Mouse (Mus musculus) telencephalon, adult 2 months (tissue): ENCODE data around the gene A830031A19Rik.

Source experiments
- DNase-seq: peaks from one replicate; pipeline ENCODE4 v3.0.0-alpha.2; 2011; ENCODE audit warnings: low read depth, low spot score

The A830031A19Rik gene

GRCm38 (mm10) chr11:24095656-24096353 lies 21.0 kb upstream of the A830031A19Rik start:
- DNase-seq: no peak

GRCm38 (mm10) chr11:24095236-24095635 lies 20.4 kb upstream of the A830031A19Rik start:
- DNase-seq: no peak

GRCm38 (mm10) chr11:24094086-24094487 lies 19.2 kb upstream of the A830031A19Rik start:
- no peak for DNase-seq

GRCm38 (mm10) chr11:24092618-24093017 lies 17.8 kb upstream of the A830031A19Rik start:
- no peak for DNase-seq

DNA sequence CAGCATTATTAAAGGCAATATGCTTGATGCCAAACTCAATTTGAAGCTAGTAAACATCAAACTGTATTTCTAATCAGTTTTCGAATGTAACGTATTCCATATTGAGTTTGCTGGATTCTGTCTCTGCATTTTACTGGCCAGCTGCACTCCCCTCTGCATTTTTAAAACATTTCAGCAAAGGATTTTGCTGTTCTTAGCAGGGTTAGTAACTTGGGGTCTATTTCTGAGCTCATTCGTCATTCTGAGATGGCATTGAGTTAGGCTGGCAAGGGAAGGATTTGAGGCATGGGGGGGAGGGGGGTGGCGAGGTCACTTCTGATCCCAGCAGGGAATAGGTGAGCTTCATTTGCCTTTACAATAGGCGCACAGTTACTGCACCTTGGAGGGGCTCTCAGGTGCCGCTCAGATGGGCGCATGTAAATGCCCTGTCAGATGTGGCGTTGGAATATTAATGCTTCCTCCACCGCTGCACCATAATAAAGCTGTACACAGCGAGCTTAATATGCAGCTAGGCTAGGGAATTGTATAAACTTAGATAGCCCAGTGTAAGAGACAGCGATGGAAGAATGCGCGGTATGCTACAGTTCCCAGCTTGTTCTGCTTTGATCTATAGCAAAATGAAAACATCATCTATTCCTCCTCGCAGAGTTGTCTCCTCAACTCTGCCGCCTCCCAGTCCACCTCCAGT lies 16.7 kb upstream of the A830031A19Rik start:
- no peak for DNase-seq

- DNase-seq: no peak
Measured at GRCm38 (mm10) chr11:24090443-24090842, 15.6 kb upstream of the A830031A19Rik start.

DNA sequence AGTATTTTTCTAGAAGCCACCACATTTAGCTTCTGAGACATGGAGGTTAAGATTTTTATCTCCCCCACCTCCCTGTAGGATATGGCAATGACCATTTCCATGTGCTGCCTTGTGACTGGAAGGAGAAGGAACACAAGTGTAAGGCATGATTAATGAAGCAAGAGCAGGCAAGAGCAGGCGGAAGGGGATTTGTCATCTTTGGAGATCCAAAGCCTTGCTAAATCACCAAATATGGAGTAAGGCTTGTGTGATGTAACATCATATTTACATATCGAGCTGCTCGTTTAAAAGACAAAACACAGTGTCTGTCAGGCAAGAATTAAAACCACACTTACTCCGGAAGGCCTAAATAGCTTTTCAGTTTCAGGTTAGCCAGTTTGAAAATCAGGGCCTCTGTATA lies 12.2 kb upstream of the A830031A19Rik start:
- DNase-seq: no peak

DNA sequence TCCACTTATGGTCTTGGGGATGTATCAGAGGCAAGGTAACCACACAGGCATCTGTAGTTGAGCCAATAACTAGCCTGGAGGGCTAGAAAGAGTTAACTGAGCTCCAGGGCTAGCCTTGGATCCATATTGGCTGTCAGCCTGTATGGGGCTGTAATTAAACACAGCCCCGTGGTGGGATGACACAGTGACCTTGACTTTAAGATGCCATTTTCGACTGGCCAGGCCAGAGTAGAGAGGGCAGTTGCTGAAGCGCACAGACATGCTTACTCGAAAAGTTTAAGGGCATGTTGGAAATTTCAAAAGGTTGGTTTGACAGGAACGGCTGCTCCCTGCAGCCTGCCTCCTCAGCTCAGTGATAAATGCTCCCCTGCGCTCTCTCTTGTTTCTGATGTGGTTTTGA lies 11.1 kb upstream of the A830031A19Rik start:
- no peak for DNase-seq

GRCm38 (mm10) chr11:24084590-24084989 lies 9.7 kb upstream of the A830031A19Rik start:
- no peak for DNase-seq

DNA sequence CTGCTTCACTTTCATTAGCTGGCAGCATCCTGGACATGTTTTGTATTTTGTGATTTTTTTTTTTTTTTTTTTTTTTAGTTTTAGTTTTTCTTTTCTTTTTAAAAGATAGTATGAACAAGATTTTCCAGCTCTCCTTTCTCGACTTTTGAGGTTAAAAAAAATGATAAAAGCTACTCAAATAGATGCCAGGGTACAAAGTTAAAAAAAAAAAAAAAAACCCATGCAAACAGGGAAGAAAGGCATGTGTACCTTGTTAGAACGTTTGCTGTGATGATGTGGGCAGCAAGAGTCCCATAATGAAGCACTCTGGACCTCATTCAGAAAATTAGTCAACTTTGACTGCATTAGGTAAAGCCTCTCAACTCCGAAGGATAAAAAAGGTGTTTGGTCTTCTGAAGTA lies 9.2 kb upstream of the A830031A19Rik start:
- DNase-seq: no peak

DNA sequence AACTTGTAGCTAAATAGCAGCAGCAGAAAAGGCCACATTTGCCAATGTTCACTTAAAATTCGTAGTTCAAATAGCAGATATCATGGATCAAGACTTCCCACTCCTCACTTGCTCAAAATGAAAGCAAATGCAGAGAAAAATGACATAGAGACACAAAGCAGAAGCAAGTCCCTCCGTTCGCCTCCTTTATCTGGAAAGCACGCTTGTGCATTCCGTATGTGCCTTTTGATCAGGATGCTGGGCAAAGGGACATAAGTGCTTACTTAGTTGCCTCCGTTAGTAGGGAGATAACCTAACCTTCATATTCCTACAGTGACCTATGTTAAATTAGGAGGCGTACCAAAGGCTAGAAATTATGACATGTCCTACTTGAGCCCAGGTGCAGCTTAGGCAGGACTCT lies 8.6 kb upstream of the A830031A19Rik start:
- no peak for DNase-seq

GRCm38 (mm10) chr11:24083076-24083405 lies 8.2 kb upstream of the A830031A19Rik start:
- no peak for DNase-seq

- DNase-seq: no peak
Measured at GRCm38 (mm10) chr11:24082385-24083075, 7.7 kb upstream of the A830031A19Rik start.

- no peak for DNase-seq
Measured at GRCm38 (mm10) chr11:24081687-24082384, 7.0 kb upstream of the A830031A19Rik start.

GRCm38 (mm10) chr11:24081016-24081686 lies 6.3 kb upstream of the A830031A19Rik start:
- no peak for DNase-seq

DNA sequence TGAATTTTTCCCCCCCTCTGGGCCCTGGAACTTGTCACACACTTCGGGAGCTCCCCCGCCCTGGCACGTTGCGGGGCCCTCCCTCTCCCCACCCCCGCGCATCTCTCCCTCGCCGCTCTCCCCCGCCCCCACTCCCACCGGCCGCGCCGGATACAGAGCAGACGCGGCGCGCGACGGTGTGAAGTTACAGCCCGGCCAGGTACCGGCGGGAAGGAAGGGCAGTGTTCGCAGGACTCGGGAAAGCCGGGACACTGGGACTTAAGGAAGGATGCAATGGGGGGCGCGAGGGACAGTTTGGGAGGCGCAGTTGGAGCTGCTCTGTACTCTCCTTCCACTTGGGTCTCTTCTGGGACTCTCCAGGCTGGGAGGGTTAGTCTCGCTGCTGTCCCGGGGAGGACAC lies 5.7 kb upstream of the A830031A19Rik start:
- no peak for DNase-seq

GRCm38 (mm10) chr11:24079392-24080391 lies 4.8 kb upstream of the A830031A19Rik start:
- DNase-seq: no peak

GRCm38 (mm10) chr11:24078706-24079316 lies 4.0 kb upstream of the A830031A19Rik start:
- DNase-seq: no peak

DNA sequence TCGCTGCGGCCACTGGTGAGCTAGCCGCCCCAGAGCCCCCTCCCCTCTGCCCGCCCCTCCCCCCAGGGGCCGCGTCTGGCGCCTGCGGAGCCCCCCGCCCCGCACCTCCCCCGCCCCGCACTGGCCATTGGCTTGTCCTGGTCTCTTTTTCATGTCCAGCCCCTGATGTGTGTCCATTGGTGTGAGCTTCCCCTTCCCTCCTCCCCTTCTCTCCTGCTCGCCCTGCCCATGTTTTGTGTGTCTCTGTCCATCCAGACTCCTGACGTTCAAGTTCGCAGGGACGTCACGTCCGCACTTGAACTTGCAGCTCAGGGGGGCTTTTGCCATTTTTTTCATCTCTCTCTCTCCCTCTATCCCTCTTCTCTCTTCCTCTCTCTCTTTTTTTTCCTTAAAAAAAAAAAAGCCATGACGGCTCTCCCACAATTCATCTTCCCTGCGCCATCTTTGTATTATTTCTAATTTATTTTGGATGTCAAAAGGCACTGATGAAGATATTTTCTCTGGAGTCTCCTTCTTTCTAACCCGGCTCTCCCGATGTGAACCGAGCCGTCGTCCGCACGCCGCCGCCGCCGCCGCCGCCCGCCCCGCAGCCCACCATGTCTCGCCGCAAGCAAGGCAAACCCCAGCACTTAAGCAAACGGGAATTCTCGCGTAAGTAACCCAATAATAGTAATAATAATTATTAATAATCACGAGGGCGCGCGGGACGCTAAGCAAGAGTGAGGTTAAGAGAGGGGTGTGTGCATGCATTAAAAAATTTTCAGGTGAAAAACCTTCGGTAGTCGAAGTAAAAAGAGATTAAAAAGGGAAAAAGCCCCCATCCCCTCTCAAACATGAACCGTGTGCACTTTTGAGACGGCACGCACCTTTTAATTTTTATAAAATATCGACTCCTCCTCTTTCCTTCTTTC lies 3.2 kb upstream of the A830031A19Rik start, which contains the start of gene Bcl11a:
Bcl11a (plus strand) TSS at position 262 of the 911 bp plus-strand sequence.
- DNase-seq: no peak
